Mouse (Mus musculus): ENCODE data around the gene Acadm. TPM values are rescaled to one million over a fixed set of nuclear protein-coding genes. Genes with fewer than 3 reads are reported as not detected.
A peak's percentile ranks its signal among the peaks of the same experiment; 100 is the strongest.

Gene Acadm
- polyA plus RNA-seq, 2 experiments: 65.3 to 78.2 TPM

DNA sequence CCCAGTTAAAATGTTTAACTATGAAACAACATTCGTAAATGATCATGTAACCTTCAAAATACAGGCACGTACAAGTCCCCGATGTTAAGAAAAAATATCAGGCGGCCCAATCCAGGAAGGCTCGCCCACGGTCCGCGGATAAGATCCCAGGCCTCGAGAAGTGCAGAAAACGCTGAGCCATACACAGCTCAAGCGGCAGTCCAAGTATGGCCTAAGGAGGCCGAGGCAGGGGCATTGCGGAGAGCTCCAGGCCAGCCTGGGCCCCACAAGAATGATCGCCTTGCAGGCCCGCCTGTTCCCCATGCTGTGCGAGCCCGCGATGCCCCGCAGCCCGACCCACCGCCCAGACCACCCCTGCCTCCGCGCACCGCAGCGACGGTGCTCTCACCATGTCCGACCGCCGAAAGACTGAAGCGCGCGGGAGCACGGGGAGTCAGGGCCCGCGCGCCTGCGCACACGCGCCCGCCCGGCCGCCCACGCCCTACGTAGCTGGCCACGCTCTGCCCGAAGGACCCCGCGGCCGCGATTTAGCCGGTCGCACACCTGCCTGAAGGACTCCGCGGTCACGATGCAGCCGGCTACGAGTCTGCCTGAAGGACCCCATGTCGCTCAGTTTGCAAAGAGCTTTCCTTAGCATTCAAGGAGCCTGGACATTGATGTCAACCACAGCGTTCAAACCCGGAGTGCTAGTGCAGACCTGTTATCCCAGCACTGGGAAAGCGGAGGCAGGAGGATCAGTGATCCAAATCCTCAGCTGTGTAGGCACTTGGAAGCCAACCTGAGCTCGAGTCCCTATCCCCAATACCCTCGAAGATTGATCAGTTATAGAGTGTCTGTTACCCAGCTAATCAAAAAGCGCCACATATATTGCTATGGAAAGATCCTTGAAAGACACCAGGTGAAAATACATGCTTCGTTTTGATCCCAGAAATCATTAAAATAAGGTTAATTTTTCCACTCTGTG lies 31.6 kb downstream of the Acadm start, which contains the start of gene Rabggtb:
TSS of gene Rabggtb (minus strand) at position 464 of the 964 bp plus-strand sequence.
- peak within 1 kb of the TSS; percentile 89 for H3K4me3 ChIP-seq (replicated peaks; ENCODE audit: low read length)
- 4% methylated on average over 52 of the region's 65 CpGs for WGBS

DNA sequence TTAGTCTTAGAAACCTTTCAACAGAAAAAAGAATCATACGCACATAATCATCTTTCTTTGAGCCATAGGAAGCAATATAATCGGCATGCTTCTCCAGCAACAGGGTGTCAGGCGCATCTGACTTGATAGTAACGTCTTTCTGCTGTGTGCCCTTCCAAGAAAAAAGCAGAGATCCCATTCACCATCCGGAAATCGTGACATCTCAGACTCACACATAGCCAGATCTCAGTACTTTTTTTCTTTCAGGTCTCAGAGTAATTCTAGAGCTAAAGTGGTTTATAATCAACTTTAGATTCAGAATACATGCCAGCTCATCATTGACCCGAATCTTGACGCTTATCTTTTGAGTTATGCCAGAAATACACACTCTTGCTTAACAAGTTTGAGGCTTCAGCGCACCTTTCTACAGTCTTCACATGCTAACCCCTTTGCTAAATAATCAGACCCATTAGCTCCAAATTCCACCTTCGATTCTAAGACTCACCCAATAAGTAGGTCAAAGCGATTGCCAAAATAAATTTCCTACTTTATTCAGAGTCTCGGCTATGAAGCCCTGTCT lies 32.5 kb downstream of the Acadm start:
- peaks cover 46% of the 10 kb centered on the region for H3K36me3 ChIP-seq (ENCODE audit: control insufficient read depth, insufficient read depth, low read length)
- DNase-seq (ENCODE audit: low spot score) (no peak), ATAC-seq (ENCODE audit: low FRiP score, low read depth) (no peak)
- H3K27me3 ChIP-seq (ENCODE audit: control insufficient read depth, insufficient read depth, low read length): no peaks in the 10 kb centered on the region
- peaks cover 22% of the 10 kb centered on the region for H3K4me1 ChIP-seq (ENCODE audit: control insufficient read depth, insufficient read depth, low read length)
- H3K4me2 ChIP-seq (replicated peaks; ENCODE audit: low read depth, low read length, severe bottlenecking): peak overlapping the region; percentile 72
- H3K9me3 ChIP-seq (ENCODE audit: control insufficient read depth, low read length): no peaks in the 10 kb centered on the region
- H3K9ac ChIP-seq (ENCODE audit: low read depth, low read length, severe bottlenecking): peak overlapping the region; percentile 97
- peak overlapping the region; percentile 90 for H3K27ac ChIP-seq (replicated peaks; ENCODE audit: low read depth, low read length)
- H3K4me3 ChIP-seq (replicated peaks; ENCODE audit: low read length): peak overlapping the region; percentile 89
- no peak for TF ChIP-seq POLR2A (IDR thresholded peaks at IDR 0.05; ENCODE audit: borderline replicate concordance, extremely low read depth, insufficient read depth, insufficient read length)
- 3% methylated on average over 12 of the region's 12 CpGs for WGBS

More for the DNA sequence above, 31.6 kb downstream of the Acadm start, which contains the start of gene Rabggtb:
- H3K4me1 ChIP-seq (ENCODE audit: control insufficient read depth, insufficient read depth, low read length): peaks cover 22% of the 10 kb centered on the region
- peak within 1 kb of the TSS; percentile 72 for H3K4me2 ChIP-seq (replicated peaks; ENCODE audit: low read depth, low read length, severe bottlenecking)
- no peaks in the 10 kb centered on the region for H3K27me3 ChIP-seq (ENCODE audit: control insufficient read depth, insufficient read depth, low read length)
- H3K9me3 ChIP-seq (ENCODE audit: control insufficient read depth, low read length): no peaks in the 10 kb centered on the region
- peaks cover 38% of the 10 kb centered on the region for H3K36me3 ChIP-seq (ENCODE audit: control insufficient read depth, insufficient read depth, low read length)
- H3K27ac ChIP-seq (replicated peaks; ENCODE audit: low read depth, low read length): peak within 1 kb of the TSS; percentile 90
- DNase-seq (ENCODE audit: low spot score): peak; percentile 93
- TF ChIP-seq POLR2A (IDR thresholded peaks at IDR 0.05; ENCODE audit: borderline replicate concordance, extremely low read depth, insufficient read depth, insufficient read length): peak; percentile 90
- peak; percentile 96 for ATAC-seq (ENCODE audit: low FRiP score, low read depth)
- peak within 1 kb of the TSS; percentile 97 for H3K9ac ChIP-seq (ENCODE audit: low read depth, low read length, severe bottlenecking)

DNA sequence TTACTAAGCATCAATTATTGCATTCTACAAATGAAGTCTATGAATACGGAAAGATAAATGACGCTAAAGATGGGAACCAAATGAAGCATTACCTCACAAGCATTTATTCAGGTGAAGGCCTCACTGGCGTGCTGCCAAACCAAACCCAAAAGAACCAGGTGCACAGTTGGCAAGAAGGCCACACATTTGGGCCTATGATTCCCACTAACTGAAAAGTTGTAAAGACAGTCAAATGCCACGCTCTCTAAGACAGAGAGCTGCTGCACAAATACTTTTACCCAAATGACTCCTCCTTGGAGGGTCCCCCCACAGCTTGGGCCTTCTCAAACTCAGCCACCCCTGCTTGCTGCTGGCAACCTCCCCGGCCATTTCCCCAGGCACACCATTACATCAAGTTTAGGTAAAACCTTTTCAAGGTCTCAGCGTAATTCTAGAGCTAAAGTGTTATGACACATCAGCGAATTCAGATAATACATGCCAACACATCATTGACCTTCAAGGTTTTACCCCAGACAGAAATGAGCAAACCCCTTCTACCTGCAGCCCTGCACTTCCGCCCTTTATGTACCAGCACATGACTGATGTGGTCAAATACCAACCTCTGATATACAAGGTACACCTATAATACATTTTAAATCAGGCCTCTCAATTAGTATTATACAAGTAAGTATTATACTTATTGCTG lies 33.1 kb downstream of the Acadm start:
- no peaks in the 10 kb centered on the region for H3K27me3 ChIP-seq (ENCODE audit: control insufficient read depth, insufficient read depth, low read length)
- H3K9ac ChIP-seq (ENCODE audit: low read depth, low read length, severe bottlenecking): peak overlapping the region; percentile 97
- peaks cover 22% of the 10 kb centered on the region for H3K4me1 ChIP-seq (ENCODE audit: control insufficient read depth, insufficient read depth, low read length)
- no peaks in the 10 kb centered on the region for H3K9me3 ChIP-seq (ENCODE audit: control insufficient read depth, low read length)
- H3K4me2 ChIP-seq (replicated peaks; ENCODE audit: low read depth, low read length, severe bottlenecking): peak overlapping the region; percentile 72
- no peak overlapping the region for H3K27ac ChIP-seq (replicated peaks; ENCODE audit: low read depth, low read length)
- H3K4me3 ChIP-seq (replicated peaks; ENCODE audit: low read length): peak overlapping the region; percentile 89
- H3K36me3 ChIP-seq (ENCODE audit: control insufficient read depth, insufficient read depth, low read length): peaks cover 52% of the 10 kb centered on the region
- DNase-seq (ENCODE audit: low spot score): no peak
- WGBS: 46% methylated on average over 8 of the region's 8 CpGs
- ATAC-seq (ENCODE audit: low FRiP score, low read depth): no peak
- TF ChIP-seq POLR2A (IDR thresholded peaks at IDR 0.05; ENCODE audit: borderline replicate concordance, extremely low read depth, insufficient read depth, insufficient read length): no peak

DNA sequence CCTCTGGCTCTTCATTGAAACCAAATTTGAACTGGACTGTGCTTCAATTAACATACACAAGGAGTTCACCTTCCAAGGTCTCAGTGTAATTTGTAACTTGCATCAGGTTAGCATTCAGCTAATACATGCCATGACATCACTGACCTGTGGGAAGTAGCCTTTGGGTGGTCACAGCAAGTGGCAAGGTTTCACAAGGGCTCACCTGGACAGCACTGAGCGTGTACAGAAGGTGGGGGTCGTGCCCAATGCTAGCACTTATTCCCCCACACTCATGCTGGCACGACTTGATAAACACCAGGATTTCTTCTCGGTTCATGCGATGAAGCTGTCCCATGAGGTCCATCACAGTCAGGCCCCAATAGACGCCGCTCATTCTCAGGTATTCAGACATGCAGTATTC lies 33.9 kb downstream of the Acadm start:
- WGBS: 81% methylated on average over 7 of the region's 7 CpGs
- Histone ChIP-seq H3K27me3 (ENCODE audit: control insufficient read depth, insufficient read depth, low read length) (no peaks in the 10 kb centered on the region), H3K9me3 (ENCODE audit: control insufficient read depth, low read length) (no peaks in the 10 kb centered on the region), H3K4me1 (ENCODE audit: control insufficient read depth, insufficient read depth, low read length) (peaks cover 22% of the 10 kb centered on the region), H3K36me3 (ENCODE audit: control insufficient read depth, insufficient read depth, low read length) (peaks cover 61% of the 10 kb centered on the region), H3K4me3 (replicated peaks; ENCODE audit: low read length) (no peak overlapping the region; the same call in 1 of the 2 replicates), H3K4me2 (replicated peaks; ENCODE audit: low read depth, low read length, severe bottlenecking) (peak overlapping the region; percentile 72), H3K27ac (replicated peaks; ENCODE audit: low read depth, low read length) (no peak overlapping the region), H3K9ac (ENCODE audit: low read depth, low read length, severe bottlenecking) (0 out of 2 replicates have a peak overlapping the region, but pooled peaks have one; percentile 6)
- TF ChIP-seq POLR2A (IDR thresholded peaks at IDR 0.05; ENCODE audit: borderline replicate concordance, extremely low read depth, insufficient read depth, insufficient read length): no peak
- no peak for DNase-seq (ENCODE audit: low spot score)
- ATAC-seq (ENCODE audit: low FRiP score, low read depth): no peak

DNA sequence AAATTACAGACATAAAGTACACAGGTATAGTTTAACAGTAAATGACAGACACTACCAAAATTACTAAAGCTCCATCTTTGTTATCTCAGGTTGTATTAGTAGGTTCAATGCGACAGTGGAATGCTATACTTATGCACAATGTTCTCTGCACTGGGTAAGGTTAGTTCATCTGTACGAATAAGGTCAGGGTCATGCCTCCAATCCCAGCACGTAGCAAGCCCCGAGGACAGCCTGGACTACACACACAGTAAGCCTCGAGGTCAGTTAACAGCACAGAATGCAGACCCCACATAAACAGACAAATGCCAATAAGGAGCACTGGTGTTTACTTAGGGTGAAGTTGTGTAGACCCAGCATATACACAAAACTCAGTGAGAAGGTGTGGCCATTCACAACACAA lies 35.5 kb downstream of the Acadm start:
- Histone ChIP-seq H3K36me3 (ENCODE audit: control insufficient read depth, insufficient read depth, low read length) (peaks cover 76% of the 10 kb centered on the region), H3K9ac (ENCODE audit: low read depth, low read length, severe bottlenecking) (no peak overlapping the region), H3K27ac (replicated peaks; ENCODE audit: low read depth, low read length) (no peak overlapping the region), H3K4me3 (replicated peaks; ENCODE audit: low read length) (no peak overlapping the region), H3K4me2 (replicated peaks; ENCODE audit: low read depth, low read length, severe bottlenecking) (no peak overlapping the region), H3K27me3 (ENCODE audit: control insufficient read depth, insufficient read depth, low read length) (no peaks in the 10 kb centered on the region), H3K9me3 (ENCODE audit: control insufficient read depth, low read length) (no peaks in the 10 kb centered on the region), H3K4me1 (ENCODE audit: control insufficient read depth, insufficient read depth, low read length) (peaks cover 22% of the 10 kb centered on the region)
- ATAC-seq (ENCODE audit: low FRiP score, low read depth) (no peak), DNase-seq (ENCODE audit: low spot score) (no peak)
- TF ChIP-seq POLR2A (IDR thresholded peaks at IDR 0.05; ENCODE audit: borderline replicate concordance, extremely low read depth, insufficient read depth, insufficient read length): no peak
- WGBS: 73% methylated on average over 5 of the region's 5 CpGs
